Mouse (Mus musculus): ENCODE results near the gene Nxph1. TPM values are rescaled to one million over a fixed set of nuclear protein-coding genes. Genes with fewer than 3 reads are reported as not detected.

Gene Nxph1
- polyA plus RNA-seq, 1 experiment from 2014 or later = 3.1 TPM

DNA sequence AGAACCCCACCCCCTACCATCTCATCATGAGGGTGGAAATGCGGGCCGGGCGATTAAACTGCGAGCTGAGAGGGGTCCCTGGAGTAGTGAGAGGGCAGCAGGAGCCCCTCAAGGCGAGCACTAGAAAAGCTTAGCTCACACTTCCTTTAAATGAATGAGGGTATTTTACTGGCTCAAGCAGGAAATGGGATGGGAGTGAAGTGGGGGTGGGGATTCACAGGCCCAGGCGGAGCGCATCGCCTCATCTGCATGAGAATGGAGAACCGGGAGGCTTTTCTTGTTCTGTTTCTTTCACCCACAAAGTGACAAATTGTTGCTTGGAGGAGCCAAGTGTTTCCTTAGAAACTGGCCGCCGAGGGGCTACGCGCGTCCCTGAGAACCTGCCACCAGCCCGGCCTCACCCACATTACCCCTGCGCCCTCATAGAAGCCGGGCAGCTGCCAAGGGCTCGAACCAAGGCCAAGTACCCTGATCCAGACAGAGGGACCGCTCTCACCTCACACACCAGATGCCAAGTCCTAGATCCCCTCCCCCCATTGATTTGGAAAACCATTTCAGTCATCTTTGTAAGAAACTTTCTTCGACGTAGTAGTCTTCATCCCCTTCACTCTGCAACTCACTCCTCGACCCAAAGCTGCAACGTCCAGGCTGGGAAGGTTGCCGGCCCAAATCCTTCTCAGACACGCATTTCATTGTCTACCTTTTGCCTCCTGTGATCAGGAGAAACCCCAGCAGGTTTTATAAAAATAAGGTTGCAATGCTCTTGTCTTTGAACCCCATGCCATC, 8.7 kb downstream of the Nxph1 start:
- no peak for DNase-seq (ENCODE audit: low spot score)
- no peak for ATAC-seq (ENCODE audit: low read depth)

DNA sequence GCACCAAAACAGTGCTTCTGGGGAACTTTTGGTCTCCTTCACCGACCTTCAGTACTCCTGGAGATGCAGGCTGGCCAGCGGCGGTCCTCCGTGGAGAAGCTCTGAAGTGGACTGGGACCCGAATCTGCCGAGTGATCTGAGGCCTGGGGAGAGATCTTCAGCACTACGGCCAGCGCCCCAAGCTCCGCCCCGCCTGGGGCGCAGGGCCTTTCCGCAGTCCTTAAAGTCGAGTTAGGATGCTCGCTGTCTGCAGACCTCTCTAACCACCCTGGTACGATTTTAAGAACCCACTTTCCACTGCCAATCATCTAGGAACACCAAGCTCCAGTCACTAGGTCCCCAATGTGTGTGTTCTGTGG, 9.3 kb downstream of the Nxph1 start:
- Histone ChIP-seq H3K9me3 (ENCODE audit: control insufficient read depth, low read length) (no peaks in the 10 kb centered on the region), H3K4me2 (ENCODE audit: low read depth, low read length) (peak overlapping the region; percentile 38; the same call in 1 of the 2 replicates), H3K27ac (replicated peaks; ENCODE audit: low read depth, low read length) (no peak overlapping the region), H3K4me1 (ENCODE audit: control insufficient read depth, insufficient read depth, low read length) (peaks cover 4% of the 10 kb centered on the region; the same call in 1 of the 2 replicates), H3K4me3 (ENCODE audit: low read depth, low read length) (peak overlapping the region; percentile 15), H3K9ac (ENCODE audit: low read depth, low read length) (no peak overlapping the region), H3K36me3 (ENCODE audit: control insufficient read depth, insufficient read depth, low read length) (no peaks in the 10 kb centered on the region), H3K27me3 (replicated peaks; ENCODE audit: control insufficient read depth, insufficient read depth, low read length) (peaks cover 69% of the 10 kb centered on the region)
- peak; percentile 54 for DNase-seq (ENCODE audit: low spot score)
- WGBS = 0% methylated on average over 15 of the region's 15 CpGs
- ATAC-seq (ENCODE audit: low read depth) = 0 out of 2 replicates have a peak, but pooled peaks have one; percentile 47

More for the DNA sequence above, 8.7 kb downstream of the Nxph1 start:
- no peak overlapping the region for H3K4me3 ChIP-seq (ENCODE audit: low read depth, low read length)
- no peak overlapping the region for H3K9ac ChIP-seq (ENCODE audit: low read depth, low read length)
- H3K4me1 ChIP-seq (ENCODE audit: control insufficient read depth, insufficient read depth, low read length) = peaks cover 4% of the 10 kb centered on the region; the same call in 1 of the 2 replicates
- 2% methylated on average over 17 of the region's 25 CpGs for WGBS
- H3K27me3 ChIP-seq (replicated peaks; ENCODE audit: control insufficient read depth, insufficient read depth, low read length) = peaks cover 73% of the 10 kb centered on the region
- H3K4me2 ChIP-seq (ENCODE audit: low read depth, low read length) = 0 out of 2 replicates have a peak overlapping the region, but pooled peaks have one; percentile 38
- H3K36me3 ChIP-seq (ENCODE audit: control insufficient read depth, insufficient read depth, low read length) = no peaks in the 10 kb centered on the region
- no peak overlapping the region for H3K27ac ChIP-seq (replicated peaks; ENCODE audit: low read depth, low read length)
- no peaks in the 10 kb centered on the region for H3K9me3 ChIP-seq (ENCODE audit: control insufficient read depth, low read length)

DNA sequence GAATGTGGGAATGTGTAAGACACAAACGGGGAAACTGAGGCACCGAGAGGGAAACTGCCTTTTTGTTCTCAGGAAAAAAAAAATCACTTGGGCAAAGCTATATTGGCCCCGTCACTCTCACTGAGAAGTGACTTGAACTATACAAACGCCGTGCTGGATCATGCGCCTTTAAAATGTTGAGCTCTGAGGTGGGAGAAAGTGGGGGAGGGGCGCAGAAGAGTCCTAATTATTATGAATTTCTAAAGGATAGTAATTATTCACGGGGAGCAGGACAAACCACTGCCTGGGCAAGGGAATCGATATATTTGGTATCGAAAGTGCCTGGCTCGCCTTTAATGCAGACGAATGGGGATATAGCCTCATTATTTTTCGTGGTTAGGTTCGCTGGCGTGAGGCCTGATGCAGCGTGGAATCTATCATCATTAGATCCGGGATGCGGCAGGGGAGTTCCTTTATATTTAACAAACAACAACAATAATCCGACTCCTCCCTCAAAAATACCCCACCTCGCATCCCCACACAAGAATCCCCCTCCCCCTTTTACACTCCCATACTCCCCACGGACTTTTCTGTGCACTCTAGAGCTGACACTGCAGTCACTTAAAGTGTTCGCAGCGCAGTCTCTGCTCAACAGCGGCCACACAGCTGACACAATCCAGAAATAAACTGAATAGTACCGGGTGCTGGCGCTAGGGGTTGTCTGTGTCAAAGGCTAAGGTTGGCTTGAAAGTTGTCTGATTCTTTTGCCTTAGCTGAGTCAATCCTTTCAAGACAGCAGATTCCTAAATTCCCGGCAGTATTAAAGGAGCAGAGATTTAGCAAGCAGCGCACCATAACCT, 10.1 kb downstream of the Nxph1 start:
- Histone ChIP-seq H3K9me3 (ENCODE audit: control insufficient read depth, low read length) (no peaks in the 10 kb centered on the region), H3K27ac (replicated peaks; ENCODE audit: low read depth, low read length) (no peak overlapping the region), H3K9ac (ENCODE audit: low read depth, low read length) (no peak overlapping the region), H3K4me3 (ENCODE audit: low read depth, low read length) (peak overlapping the region; percentile 15), H3K36me3 (ENCODE audit: control insufficient read depth, insufficient read depth, low read length) (no peaks in the 10 kb centered on the region), H3K4me2 (ENCODE audit: low read depth, low read length) (peak overlapping the region; percentile 38; the same call in 1 of the 2 replicates), H3K4me1 (ENCODE audit: control insufficient read depth, insufficient read depth, low read length) (peaks cover 4% of the 10 kb centered on the region; the same call in 1 of the 2 replicates), H3K27me3 (replicated peaks; ENCODE audit: control insufficient read depth, insufficient read depth, low read length) (peaks cover 62% of the 10 kb centered on the region)
- DNase-seq (ENCODE audit: low spot score) (peak; percentile 46), ATAC-seq (ENCODE audit: low read depth) (no peak)
- WGBS = 4% methylated on average over 28 of the region's 28 CpGs

DNA sequence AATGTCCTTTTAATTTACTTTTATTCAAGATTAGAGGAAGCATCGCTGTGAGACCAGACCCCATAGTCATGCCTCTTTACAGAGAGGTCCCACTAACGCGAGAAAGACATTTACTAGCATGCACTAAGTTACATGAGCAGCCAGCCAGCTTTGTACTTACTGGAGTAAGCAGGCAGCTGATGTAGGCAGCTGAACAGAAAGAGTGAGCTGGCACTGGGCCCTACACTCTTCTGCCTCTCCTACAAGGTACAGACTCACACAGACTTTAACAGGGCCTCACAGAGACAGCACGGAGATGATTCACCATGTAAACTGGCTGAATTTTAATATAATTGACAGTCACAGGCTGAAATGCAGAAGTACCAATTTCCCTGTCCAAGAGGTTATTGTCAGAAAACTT, 11.6 kb downstream of the Nxph1 start:
- no peak overlapping the region for H3K4me3 ChIP-seq (ENCODE audit: low read depth, low read length)
- peaks cover 47% of the 10 kb centered on the region for H3K27me3 ChIP-seq (replicated peaks; ENCODE audit: control insufficient read depth, insufficient read depth, low read length)
- no peak overlapping the region for H3K27ac ChIP-seq (replicated peaks; ENCODE audit: low read depth, low read length)
- no peak overlapping the region for H3K9ac ChIP-seq (ENCODE audit: low read depth, low read length)
- no peak for DNase-seq (ENCODE audit: low spot score)
- no peaks in the 10 kb centered on the region for H3K9me3 ChIP-seq (ENCODE audit: control insufficient read depth, low read length)
- H3K36me3 ChIP-seq (ENCODE audit: control insufficient read depth, insufficient read depth, low read length) = no peaks in the 10 kb centered on the region
- peaks cover 4% of the 10 kb centered on the region; the same call in 1 of the 2 replicates for H3K4me1 ChIP-seq (ENCODE audit: control insufficient read depth, insufficient read depth, low read length)
- no peak overlapping the region for H3K4me2 ChIP-seq (ENCODE audit: low read depth, low read length)
- ATAC-seq (ENCODE audit: low read depth) = no peak
- WGBS = 72% methylated on average over 4 of the region's 4 CpGs

DNA sequence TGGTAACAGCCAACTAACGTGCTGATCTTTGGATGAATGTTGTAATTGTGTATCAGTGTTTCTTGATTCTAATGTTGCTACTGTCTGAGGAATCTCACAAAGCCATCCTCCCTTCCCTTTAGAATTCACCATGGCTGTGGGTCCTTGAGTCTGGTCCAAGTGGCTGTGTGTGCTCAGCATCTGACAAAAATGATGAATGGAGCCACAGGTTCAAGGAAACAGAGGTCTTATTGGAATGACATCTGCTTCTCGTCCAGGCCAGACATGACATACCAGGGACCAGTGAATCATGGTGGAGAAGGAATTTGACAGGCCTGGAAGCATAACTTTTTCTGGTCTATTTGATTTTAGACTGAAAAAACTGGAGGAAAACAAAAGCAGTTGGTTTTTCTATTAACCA, 22.3 kb downstream of the Nxph1 start:
- Histone ChIP-seq H3K36me3 (ENCODE audit: control insufficient read depth, insufficient read depth, low read length) (no peaks in the 10 kb centered on the region), H3K4me2 (ENCODE audit: low read depth, low read length) (no peak overlapping the region), H3K27me3 (replicated peaks; ENCODE audit: control insufficient read depth, insufficient read depth, low read length) (no peaks in the 10 kb centered on the region), H3K4me1 (ENCODE audit: control insufficient read depth, insufficient read depth, low read length) (no peaks in the 10 kb centered on the region), H3K9me3 (ENCODE audit: control insufficient read depth, low read length) (no peaks in the 10 kb centered on the region), H3K4me3 (ENCODE audit: low read depth, low read length) (no peak overlapping the region), H3K27ac (replicated peaks; ENCODE audit: low read depth, low read length) (no peak overlapping the region), H3K9ac (ENCODE audit: low read depth, low read length) (no peak overlapping the region)
- 54% methylated on average over 2 of the region's 2 CpGs for WGBS
- ATAC-seq (ENCODE audit: low read depth) (no peak), DNase-seq (ENCODE audit: low spot score) (no peak)

DNA sequence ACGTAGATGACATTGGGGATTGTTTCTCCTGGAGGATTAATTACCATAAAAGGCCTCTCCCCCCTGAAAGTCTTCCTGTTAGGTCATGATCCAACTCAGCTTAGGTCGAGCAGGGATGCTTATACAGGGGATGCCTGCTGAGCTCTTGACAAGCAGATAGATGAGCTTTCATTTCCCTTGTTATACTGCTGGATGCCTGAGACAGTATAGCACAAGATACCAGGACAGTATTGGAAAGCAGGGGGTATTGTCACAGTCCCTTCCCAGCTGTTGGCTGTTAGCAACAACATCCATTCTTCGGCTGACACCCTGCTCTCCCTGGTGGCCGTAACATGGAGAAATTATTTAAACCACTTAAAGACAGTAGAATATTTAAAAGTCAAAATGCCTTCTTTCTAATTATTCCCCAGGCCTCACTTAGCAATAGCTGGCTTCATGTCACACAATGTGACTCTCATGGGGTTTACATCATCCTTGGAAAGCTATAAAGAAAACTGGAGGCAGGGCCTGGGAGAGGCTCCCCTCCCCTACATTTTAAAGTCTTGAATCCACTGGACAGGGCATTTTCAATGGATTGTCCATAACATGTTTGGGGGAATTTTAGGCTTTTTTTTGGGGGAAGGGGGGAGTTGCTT, 31.1 kb downstream of the Nxph1 start:
- Histone ChIP-seq H3K9ac (ENCODE audit: low read depth, low read length) (no peak overlapping the region), H3K36me3 (ENCODE audit: control insufficient read depth, insufficient read depth, low read length) (no peaks in the 10 kb centered on the region), H3K4me2 (ENCODE audit: low read depth, low read length) (no peak overlapping the region), H3K9me3 (ENCODE audit: control insufficient read depth, low read length) (no peaks in the 10 kb centered on the region), H3K4me3 (ENCODE audit: low read depth, low read length) (no peak overlapping the region), H3K4me1 (ENCODE audit: control insufficient read depth, insufficient read depth, low read length) (no peaks in the 10 kb centered on the region), H3K27ac (replicated peaks; ENCODE audit: low read depth, low read length) (no peak overlapping the region), H3K27me3 (replicated peaks; ENCODE audit: control insufficient read depth, insufficient read depth, low read length) (no peaks in the 10 kb centered on the region)
- 47% methylated on average over 4 of the region's 4 CpGs for WGBS
- no peak for ATAC-seq (ENCODE audit: low read depth)
- no peak for DNase-seq (ENCODE audit: low spot score)

DNA sequence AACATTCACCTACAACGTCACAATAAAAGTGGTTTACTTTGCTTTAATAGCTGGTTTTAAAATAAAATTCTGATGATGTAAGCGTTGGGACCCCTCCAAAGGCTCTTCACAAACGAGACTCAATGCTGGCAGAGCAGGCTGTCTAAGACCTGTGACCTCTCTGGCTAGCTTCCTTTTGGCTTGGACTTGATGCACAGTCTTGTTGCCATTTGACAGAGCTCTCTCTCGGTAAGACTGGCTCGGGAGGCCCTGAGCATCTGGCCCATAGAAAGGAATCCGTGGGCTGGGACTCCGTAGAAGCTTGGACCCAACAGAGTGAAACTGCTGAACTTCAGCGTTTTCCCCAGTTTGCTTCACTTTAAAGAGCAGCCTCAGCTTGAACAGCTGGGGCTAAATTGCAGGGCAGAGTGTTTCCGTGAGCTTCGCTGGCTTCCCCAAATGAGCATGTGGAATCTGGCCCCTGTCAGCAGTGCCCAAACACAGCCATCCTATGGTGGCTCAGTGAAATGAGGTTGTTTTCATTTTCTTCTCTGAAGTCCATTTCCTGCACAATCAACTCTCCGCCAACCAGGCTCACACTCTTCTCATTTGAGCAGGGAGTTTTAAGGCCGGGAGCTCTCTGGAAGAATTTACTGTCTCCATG, 48.2 kb downstream of the Nxph1 start:
- 51% methylated on average over 12 of the region's 12 CpGs for WGBS
- ATAC-seq (ENCODE audit: low read depth) (no peak), DNase-seq (ENCODE audit: low spot score) (peak; percentile 43)
- Histone ChIP-seq H3K9ac (ENCODE audit: low read depth, low read length) (no peak overlapping the region), H3K4me2 (ENCODE audit: low read depth, low read length) (peak overlapping the region; percentile 26; the same call in 1 of the 2 replicates), H3K36me3 (ENCODE audit: control insufficient read depth, insufficient read depth, low read length) (no peaks in the 10 kb centered on the region), H3K9me3 (ENCODE audit: control insufficient read depth, low read length) (no peaks in the 10 kb centered on the region), H3K4me1 (ENCODE audit: control insufficient read depth, insufficient read depth, low read length) (no peaks in the 10 kb centered on the region), H3K27ac (replicated peaks; ENCODE audit: low read depth, low read length) (no peak overlapping the region), H3K4me3 (ENCODE audit: low read depth, low read length) (no peak overlapping the region), H3K27me3 (replicated peaks; ENCODE audit: control insufficient read depth, insufficient read depth, low read length) (no peaks in the 10 kb centered on the region)

DNA sequence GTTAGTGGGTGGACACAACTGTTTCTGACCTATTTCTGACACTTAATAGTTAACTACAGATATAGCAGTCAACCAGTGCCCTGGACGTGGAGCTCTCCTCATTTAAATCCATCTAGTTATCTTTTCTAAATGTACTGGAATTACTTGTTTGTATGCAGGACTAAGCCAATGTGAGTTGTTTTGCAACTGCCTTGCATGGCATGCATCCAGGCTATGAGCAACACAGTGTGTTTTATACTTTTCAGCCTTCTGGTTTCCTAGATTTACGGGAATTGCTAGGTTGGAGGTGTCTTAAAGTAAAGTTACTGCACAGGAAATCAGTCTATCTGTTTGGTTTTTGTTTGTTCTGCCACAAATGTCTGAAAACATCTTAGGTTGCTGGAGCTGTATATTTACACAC, 49.1 kb downstream of the Nxph1 start:
- DNase-seq (ENCODE audit: low spot score) (no peak), ATAC-seq (ENCODE audit: low read depth) (no peak)
- Histone ChIP-seq H3K4me1 (ENCODE audit: control insufficient read depth, insufficient read depth, low read length) (no peaks in the 10 kb centered on the region), H3K9me3 (ENCODE audit: control insufficient read depth, low read length) (no peaks in the 10 kb centered on the region), H3K4me3 (ENCODE audit: low read depth, low read length) (no peak overlapping the region), H3K9ac (ENCODE audit: low read depth, low read length) (no peak overlapping the region), H3K4me2 (ENCODE audit: low read depth, low read length) (no peak overlapping the region), H3K36me3 (ENCODE audit: control insufficient read depth, insufficient read depth, low read length) (no peaks in the 10 kb centered on the region), H3K27ac (replicated peaks; ENCODE audit: low read depth, low read length) (no peak overlapping the region), H3K27me3 (replicated peaks; ENCODE audit: control insufficient read depth, insufficient read depth, low read length) (no peaks in the 10 kb centered on the region)
- 58% methylated on average over 2 of the region's 2 CpGs for WGBS

Measured in embryonic facial prominence, embryonic 14.5 days (tissue).